Mouse (Mus musculus) embryo, embryonic 11.5 days (tissue): ENCODE data around the gene Igfbp1.

ENCODE experiments used
- DNase-seq: peaks from one replicate; pipeline ENCODE4 v3.0.0-alpha.2; 2012; ENCODE audit warnings: low read depth, low spot score

Igfbp1 gene

DNA sequence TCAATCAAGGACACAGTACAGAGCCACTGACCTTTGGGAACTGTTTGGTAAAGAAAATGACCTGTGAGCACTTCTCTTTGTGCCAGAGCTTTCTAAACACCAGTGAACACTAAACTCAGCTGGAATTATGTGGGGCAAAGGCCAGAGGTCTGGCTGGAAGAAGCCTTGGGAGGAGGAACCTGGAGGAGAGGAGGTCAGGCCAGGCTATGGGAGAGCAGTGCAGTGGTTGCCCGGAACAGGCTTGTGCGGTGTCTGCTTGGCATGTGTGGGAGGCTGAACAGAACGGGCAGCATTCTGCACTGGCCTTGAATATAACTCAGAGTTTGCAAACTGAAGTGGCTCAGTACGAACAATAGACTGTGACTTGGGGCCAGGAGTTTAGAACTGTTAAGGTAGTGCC lies 32.4 kb downstream of the Igfbp1 start:
- DNase-seq = no peak

DNA sequence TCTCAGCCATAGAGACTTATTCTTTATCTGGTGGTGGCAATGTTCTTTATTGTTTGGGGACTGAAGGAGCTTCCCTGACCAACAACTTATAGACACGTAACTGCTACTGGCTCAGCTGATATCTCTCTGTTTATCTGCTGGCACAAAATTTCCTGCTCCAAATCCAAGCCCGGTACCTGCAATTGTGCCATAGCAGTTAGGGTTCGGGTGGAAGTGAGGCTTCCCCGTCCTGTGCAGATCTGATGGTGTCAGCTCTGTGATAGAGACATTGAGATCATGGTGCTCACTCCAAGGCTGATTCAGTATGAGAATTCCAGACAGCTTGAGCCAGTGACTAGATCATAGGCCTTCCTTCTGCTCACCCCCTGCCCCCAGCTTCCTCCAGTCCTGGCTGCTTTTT lies 34.4 kb downstream of the Igfbp1 start:
- DNase-seq = no peak

DNA sequence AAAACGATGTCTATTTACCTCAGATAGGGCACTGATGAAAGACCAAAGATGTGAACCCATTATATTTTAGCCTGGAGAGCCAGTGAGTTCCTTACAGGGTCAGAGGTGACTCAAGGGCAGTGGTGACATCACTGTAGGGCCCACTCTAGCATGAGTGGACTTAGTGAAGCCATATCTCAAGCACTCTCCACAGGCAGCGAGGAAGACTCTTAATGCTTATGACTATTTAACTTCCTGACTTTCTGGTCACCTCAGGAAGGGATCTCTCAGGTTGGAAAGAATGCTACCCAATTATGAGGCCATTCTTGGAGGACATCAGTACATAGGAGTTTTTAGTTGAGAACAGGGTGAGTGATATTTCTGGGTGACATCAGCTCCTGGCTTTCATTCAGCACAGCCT lies 35.8 kb downstream of the Igfbp1 start:
- no peak for DNase-seq

DNA sequence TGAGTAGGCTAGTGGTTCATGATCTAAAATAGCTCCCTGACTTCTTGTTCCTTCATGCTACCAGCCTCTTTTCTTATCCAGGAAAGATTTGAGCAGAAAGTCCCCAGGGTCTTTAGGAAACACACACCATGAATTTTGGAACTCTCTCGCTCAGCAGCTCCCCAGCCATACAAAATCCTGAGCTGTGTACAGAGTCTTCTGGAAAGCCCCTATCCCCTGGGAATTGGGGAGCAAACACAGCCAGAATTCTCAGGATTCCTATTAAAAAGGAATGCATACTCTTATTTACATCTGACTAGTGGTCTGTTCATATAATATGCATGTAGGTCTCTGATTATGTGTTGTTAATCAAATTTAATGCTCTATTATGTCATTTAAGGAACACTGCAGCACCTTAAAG lies 36.9 kb downstream of the Igfbp1 start:
- no peak for DNase-seq

DNA sequence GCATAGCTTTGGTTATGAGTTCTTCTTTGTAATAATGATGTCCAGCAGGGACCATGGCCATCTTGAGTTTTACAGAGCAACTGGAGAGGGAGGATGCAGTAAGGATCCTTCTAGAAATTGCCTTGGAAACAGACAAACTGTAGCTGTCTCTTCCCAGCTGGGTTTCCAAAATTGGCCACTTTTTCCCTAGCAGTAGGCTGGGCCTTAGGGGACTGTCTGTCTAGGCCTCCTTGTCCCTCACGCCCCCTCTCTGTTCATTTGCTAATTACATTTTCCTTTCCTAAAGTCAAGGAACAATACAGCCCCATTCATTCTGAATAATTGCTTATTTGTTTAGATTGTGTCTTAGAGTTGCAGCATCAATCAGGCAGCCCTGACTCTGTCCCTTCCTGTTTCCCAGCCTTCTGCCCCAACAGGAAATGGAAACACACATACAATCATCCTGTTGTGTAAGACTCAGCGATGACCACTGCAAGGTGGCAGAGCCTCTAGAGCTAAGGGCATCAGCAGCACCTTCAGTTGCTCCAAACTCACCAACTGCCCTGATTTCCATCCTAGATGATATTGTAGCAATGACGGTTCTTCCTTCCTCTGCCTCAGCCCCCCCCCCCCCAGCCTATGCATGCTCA lies 37.5 kb downstream of the Igfbp1 start:
- no peak for DNase-seq

DNA sequence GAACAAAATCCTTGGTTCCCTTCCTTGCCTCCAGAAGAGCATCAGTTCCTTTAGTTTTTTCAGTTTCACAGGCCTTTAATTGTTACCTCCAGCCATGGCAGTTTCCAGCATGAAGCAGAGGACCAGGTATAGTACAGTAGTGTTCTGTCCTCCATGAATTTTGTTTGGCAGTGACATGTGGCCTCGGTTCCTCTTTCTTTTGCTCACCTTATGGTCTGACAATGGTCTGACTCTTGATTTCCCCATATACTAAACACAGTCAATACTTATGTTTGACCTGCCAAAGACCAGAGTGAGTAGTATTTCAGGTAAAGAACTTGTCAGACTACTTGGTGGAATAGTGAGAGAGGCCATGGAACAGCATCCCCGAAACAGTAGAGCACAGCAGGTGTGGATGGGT lies 39.2 kb downstream of the Igfbp1 start:
- DNase-seq = no peak

DNA sequence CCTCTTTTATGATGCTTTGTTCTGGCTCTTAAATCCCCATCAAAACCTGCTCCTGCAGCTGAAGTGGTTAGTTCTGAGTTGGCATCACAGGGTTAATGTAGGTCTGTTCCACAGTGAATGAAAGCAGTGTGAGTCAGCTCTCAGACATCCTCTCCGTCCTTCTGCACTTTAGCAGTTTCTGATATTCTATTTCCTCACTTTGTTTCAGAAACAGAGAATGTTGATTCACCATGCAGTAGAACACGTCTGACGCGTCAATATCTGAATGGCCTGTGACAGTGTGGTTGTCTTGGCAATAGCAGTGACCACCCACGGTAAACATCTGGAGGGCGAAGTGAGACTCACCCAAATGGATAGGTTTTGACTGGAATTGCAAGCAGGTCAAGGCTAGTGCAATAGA lies 40.1 kb downstream of the Igfbp1 start:
- no peak for DNase-seq

DNA sequence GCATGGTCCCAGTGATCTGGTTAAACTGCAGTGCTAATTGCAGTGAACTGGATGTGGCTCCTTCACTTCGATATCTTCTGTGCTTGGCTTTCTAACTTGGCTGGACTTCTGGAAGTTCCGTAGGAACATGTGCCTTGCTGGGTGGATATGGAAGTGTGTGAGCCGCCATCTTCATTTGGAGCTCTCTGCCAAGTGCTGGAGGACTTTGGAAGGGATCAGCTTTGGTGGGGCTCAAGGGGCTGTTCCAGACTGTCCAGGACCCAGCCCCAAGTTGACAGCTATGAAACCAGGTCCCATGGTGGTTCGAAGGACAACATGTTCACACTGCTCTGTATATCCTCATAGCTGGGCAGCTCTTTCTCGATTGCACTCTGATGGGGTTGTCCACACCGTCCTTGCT lies 41.0 kb downstream of the Igfbp1 start:
- no peak for DNase-seq

DNA sequence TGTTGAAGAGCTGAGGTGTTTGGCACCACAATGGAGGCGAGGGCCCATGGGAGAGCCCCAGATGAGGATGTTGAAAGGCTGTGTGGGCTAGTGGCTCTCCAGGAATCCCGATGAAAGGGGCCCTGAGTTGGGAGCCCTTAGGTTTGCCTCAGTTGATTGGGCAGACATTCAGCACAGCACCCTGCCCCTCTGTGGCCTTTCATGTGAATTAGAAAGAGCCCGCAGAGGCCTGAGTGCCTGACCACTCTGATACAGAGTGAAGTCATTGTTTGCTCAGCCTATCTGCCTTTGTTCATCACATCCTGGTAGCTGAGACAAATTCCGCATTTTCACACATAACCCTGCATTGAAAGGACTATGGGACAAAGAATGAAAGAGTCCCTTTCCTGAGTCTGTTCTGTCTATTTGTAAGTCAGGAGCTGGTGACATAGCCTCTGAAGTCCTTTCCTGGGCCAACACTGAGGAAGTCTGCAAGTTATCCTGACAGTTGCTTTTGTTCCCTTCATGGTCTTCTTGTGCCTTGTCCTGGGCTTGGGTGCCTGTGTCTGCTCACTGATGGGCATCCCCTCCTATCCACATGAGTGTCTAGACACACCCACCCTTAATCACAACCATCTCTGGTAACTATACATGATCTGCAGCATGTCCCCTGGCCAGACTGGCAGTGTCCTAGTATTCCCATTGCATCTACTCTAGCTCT lies 41.6 kb downstream of the Igfbp1 start:
- DNase-seq = no peak

DNA sequence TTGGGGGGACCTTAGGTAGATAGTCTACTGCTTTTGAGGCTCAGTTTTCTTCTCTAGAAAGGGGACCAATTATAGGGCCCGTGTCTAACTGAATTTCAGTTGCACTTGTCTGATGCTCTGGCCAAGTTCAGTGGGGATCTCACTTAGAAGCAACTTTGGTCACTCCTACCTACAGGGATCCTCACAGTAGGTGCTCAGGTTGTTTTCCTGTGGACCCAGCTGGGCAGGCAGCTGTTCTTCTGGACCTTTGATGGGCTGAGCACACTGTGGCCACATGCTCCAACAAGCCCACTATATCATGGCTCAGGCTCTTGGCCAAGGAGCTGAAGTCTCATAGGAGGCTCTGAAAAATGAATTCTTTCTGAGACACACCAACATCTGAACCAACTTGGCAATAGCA lies 47.2 kb downstream of the Igfbp1 start:
- no peak for DNase-seq

DNA sequence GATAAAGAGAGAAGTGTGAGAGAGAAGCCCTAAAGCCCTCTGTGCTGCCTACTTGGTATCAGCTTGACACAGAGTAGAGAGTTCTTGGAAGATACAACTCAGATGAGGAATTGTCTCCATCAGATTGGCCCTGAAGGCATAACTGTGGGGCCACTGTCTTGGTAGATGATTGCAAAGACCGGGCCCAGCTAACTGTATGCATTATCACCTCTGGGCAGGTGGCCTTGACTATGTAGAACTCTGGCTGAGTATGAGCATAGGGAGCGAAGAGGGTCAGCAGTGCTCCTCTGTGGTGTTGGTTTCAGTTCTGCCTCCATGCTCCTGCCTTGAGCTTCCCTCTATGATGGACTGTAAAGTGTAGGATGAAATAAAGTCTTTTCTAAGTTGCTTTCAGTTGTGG lies 52.8 kb downstream of the Igfbp1 start:
- no peak for DNase-seq

DNA sequence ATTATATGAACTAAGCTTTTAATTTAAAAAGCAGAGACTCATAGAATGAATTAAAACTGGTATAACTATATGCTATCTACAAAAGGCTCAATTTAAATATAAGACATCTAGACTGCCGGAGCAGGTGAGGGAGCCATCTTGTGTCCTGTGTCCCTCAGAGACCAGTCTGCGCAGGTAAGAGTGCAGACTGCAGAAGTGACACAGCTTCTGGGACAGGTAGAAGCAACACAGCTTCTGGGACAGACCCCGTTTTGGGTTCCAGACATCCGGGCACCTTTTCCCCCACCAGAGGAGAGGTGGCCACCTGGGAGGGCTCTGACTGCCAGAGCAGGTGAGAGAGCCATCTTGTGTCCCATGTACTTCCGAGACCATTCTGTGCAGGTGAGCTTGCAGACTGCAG lies 53.3 kb downstream of the Igfbp1 start:
- no peak for DNase-seq
